14 mouse cellular contexts compared by ENCODE assay signal in the genomic region with DNA sequence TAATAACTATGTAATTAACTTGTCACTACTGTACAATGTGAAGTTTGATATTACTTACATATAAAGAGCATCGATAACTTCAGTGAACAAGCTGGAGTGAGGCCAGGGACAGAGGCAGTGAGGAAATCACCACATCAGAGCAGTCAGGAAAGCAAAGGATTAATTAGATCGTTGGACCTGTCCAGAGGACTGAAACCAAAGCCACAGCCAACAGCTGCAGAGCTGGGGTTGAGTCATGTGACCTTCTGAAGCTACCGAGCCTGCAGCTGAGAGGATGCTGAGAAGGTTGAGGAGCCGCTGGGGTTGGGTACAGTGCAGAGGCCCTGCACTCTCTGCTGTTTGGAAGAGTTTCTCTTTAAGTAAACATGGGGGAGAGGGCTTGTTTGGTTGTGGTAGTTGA. TPM values are rescaled to one million over a fixed set of nuclear protein-coding genes. Genes with fewer than 3 reads are reported as not detected.
DNase-seq lines count a peak whose midpoint lies in the region; ATAC-seq lines count a peak whose summit lies in the region.
"Had no signal": no experiment of that assay in that cellular context is flagged by ENCODE, and none has a peak within 500 bp of the region (broad histone marks: within the 10 kb centered on the region; RNA-seq: fewer than 3 reads in every experiment).

No protein-coding gene starts in this region.

- peak; percentile 16 for DNase-seq in midbrain, embryonic 14.5 days
- DNase-seq in adrenal gland, postnatal 25 days: peak; percentile 30
- DNase-seq in retina, postnatal 1 day: peak; percentile 49
- no peak for DNase-seq in left cerebral cortex, postnatal 36 days (ENCODE audit: low spot score in 2 of 2)
- no peak for DNase-seq in hindbrain, embryonic 14.5 days (ENCODE audit: low spot score)
- DNase-seq: cerebellum, postnatal 25 days; heart, adult 2 months; kidney, postnatal 10 days; right cerebral cortex, postnatal 14 days had no signal

- intact Hi-C loops in left cerebral cortex, postnatal 36 days (cut with DNase I): no loop called here

- no peak overlapping the region for H3K27ac ChIP-seq in midbrain, embryonic 14.5 days (replicated peaks; ENCODE audit: low read depth, low read length)
- no peak overlapping the region for H3K27ac ChIP-seq in midbrain, embryonic 16.5 days (ENCODE audit: low read length)
- H3K27ac ChIP-seq in forebrain, embryonic 15.5 days (replicated peaks): no peak overlapping the region
- H3K27ac ChIP-seq in hindbrain, embryonic 14.5 days: no peak overlapping the region
- H3K27ac ChIP-seq: heart, adult 2 months; limb, embryonic 15.5 days; midbrain, embryonic 12.5 days had no signal

- ATAC-seq in midbrain, embryonic 14.5 days (ENCODE audit: low FRiP score, low TSS enrichment): no peak
- ATAC-seq in midbrain, embryonic 16.5 days: no peak
- ATAC-seq in forebrain, embryonic 15.5 days (replicated peaks): peak; percentile 43; the same call in 1 of the 2 replicates
- ATAC-seq in cerebellum, adult (ENCODE audit: insufficient number of reproducible peaks, low FRiP score, low TSS enrichment): no peak
- ATAC-seq in hindbrain, embryonic 14.5 days (ENCODE audit: low FRiP score): no peak

- H3K27me3 ChIP-seq in midbrain, embryonic 14.5 days (ENCODE audit: control insufficient read depth, insufficient read depth, low read length): no peaks in the 10 kb centered on the region
- no peaks in the 10 kb centered on the region for H3K27me3 ChIP-seq in midbrain, embryonic 16.5 days (ENCODE audit: control insufficient read depth, insufficient read depth, low read depth, low read length)
- no peaks in the 10 kb centered on the region for H3K27me3 ChIP-seq in forebrain, embryonic 15.5 days
- H3K27me3 ChIP-seq in hindbrain, embryonic 14.5 days (ENCODE audit: control insufficient read depth, insufficient read depth, low read length): no peaks in the 10 kb centered on the region
- H3K27me3 ChIP-seq: limb, embryonic 15.5 days; midbrain, embryonic 12.5 days had no signal

- H3K4me3 ChIP-seq in midbrain, embryonic 14.5 days (replicated peaks; ENCODE audit: low read depth, low read length): no peak overlapping the region
- no peak overlapping the region for H3K4me3 ChIP-seq in midbrain, embryonic 16.5 days (ENCODE audit: low read depth, low read length)
- H3K4me3 ChIP-seq in forebrain, embryonic 15.5 days: no peak overlapping the region
- H3K4me3 ChIP-seq in hindbrain, embryonic 14.5 days (replicated peaks; ENCODE audit: low read length): no peak overlapping the region
- H3K4me3 ChIP-seq: heart, adult 2 months; limb, embryonic 15.5 days; midbrain, embryonic 12.5 days had no signal

- H3K4me2 ChIP-seq in midbrain, embryonic 14.5 days (ENCODE audit: low read length): no peak overlapping the region
- H3K4me2 ChIP-seq in midbrain, embryonic 16.5 days (ENCODE audit: low read length): no peak overlapping the region
- H3K4me2 ChIP-seq in forebrain, embryonic 15.5 days (replicated peaks): no peak overlapping the region
- no peak overlapping the region for H3K4me2 ChIP-seq in hindbrain, embryonic 14.5 days (replicated peaks)
- H3K4me2 ChIP-seq: limb, embryonic 15.5 days; midbrain, embryonic 12.5 days had no signal

- no peaks in the 10 kb centered on the region for H3K36me3 ChIP-seq in midbrain, embryonic 14.5 days (ENCODE audit: control insufficient read depth, insufficient read depth, low read length)
- H3K36me3 ChIP-seq in midbrain, embryonic 16.5 days (ENCODE audit: control insufficient read depth, insufficient read depth, low read length): no peaks in the 10 kb centered on the region
- no peaks in the 10 kb centered on the region for H3K36me3 ChIP-seq in forebrain, embryonic 15.5 days
- no peaks in the 10 kb centered on the region for H3K36me3 ChIP-seq in hindbrain, embryonic 14.5 days (replicated peaks; ENCODE audit: control insufficient read depth, insufficient read depth)
- H3K36me3 ChIP-seq: limb, embryonic 15.5 days; midbrain, embryonic 12.5 days had no signal

- WGBS in midbrain, embryonic 14.5 days: 40% methylated on average over 4 of the region's 4 CpGs
- 37% methylated on average over 4 of the region's 4 CpGs for WGBS in midbrain, embryonic 16.5 days
- 20% methylated on average over 4 of the region's 4 CpGs for WGBS in forebrain, embryonic 15.5 days
- 51% methylated on average over 4 of the region's 4 CpGs for WGBS in hindbrain, embryonic 14.5 days

- no peaks in the 10 kb centered on the region for H3K4me1 ChIP-seq in midbrain, embryonic 14.5 days (ENCODE audit: control insufficient read depth, insufficient read depth, low read length)
- 0 out of 2 replicates have a peak, but pooled peaks cover 1% of the 10 kb centered on the region for H3K4me1 ChIP-seq in midbrain, embryonic 16.5 days (ENCODE audit: control insufficient read depth, insufficient read depth, low read length)
- H3K4me1 ChIP-seq in forebrain, embryonic 15.5 days: peaks cover 12% of the 10 kb centered on the region
- no peaks in the 10 kb centered on the region for H3K4me1 ChIP-seq in hindbrain, embryonic 14.5 days (replicated peaks; ENCODE audit: control insufficient read depth, insufficient read depth, low read length)

- no peaks in the 10 kb centered on the region for H3K9me3 ChIP-seq in midbrain, embryonic 14.5 days (ENCODE audit: control insufficient read depth, low read length)
- no peaks in the 10 kb centered on the region for H3K9me3 ChIP-seq in midbrain, embryonic 16.5 days (replicated peaks; ENCODE audit: control insufficient read depth, low read length, poor library complexity, severe bottlenecking)
- H3K9me3 ChIP-seq in forebrain, embryonic 15.5 days: no peaks in the 10 kb centered on the region
- H3K9me3 ChIP-seq in hindbrain, embryonic 14.5 days (ENCODE audit: control insufficient read depth, low read length): no peaks in the 10 kb centered on the region
- H3K9me3 ChIP-seq: limb, embryonic 15.5 days; midbrain, embryonic 12.5 days had no signal

- H3K9ac ChIP-seq in midbrain, embryonic 14.5 days (replicated peaks; ENCODE audit: low read length): no peak overlapping the region
- no peak overlapping the region for H3K9ac ChIP-seq in midbrain, embryonic 16.5 days (ENCODE audit: low read depth, low read length)
- no peak overlapping the region for H3K9ac ChIP-seq in forebrain, embryonic 15.5 days (replicated peaks)
- no peak overlapping the region for H3K9ac ChIP-seq in hindbrain, embryonic 14.5 days
- H3K9ac ChIP-seq: limb, embryonic 15.5 days; midbrain, embryonic 12.5 days had no signal

RNA-seq across cellular contexts. Expression of a gene that starts 41.4 kb away (rescaled TPM):
- polyA plus RNA-seq in midbrain, embryonic 14.5 days (2014; fragmentation: Nextera tagmentation; extraction: Ambion mirVana): 29.4 and 30.7 TPM in 2 replicates
- polyA plus RNA-seq in midbrain, embryonic 16.5 days (2015; fragmentation: Nextera tagmentation; extraction: Ambion mirVana): 17.2 and 19.6 TPM in 2 replicates
- total RNA-seq in adrenal gland, postnatal 25 days (2021): 46.8 and 57.7 TPM in 2 replicates
- polyA plus RNA-seq in forebrain, embryonic 15.5 days (2015; fragmentation: Nextera tagmentation; extraction: Ambion mirVana): 29.5 and 31.5 TPM in 2 replicates
- total RNA-seq in left cerebral cortex, postnatal 36 days (2021): 100 to 1,000 TPM; 107 to 111 TPM
- 24.4 and 25.7 TPM in 2 replicates for polyA plus RNA-seq in hindbrain, embryonic 14.5 days (2014; fragmentation: Nextera tagmentation; extraction: Ambion mirVana)

Comparison
In these comparisons a context has a peak if more than half of its experiments do, and no peak if none do; other contexts are left out.
1. DNase-seq: peak in midbrain, embryonic 14.5 days (single experiment), adrenal gland, postnatal 25 days (single experiment) and retina, postnatal 1 day (single experiment); none in left cerebral cortex, postnatal 36 days (0 of 2) and hindbrain, embryonic 14.5 days (single experiment).